Mouse (Mus musculus): ENCODE data around the gene Atp1b2. TPM values are rescaled to one million over a fixed set of nuclear protein-coding genes. Genes with fewer than 3 reads are reported as not detected.

The Atp1b2 gene
- total RNA-seq, 2 experiments from 2014 or later, result 403 to 438 TPM

DNA sequence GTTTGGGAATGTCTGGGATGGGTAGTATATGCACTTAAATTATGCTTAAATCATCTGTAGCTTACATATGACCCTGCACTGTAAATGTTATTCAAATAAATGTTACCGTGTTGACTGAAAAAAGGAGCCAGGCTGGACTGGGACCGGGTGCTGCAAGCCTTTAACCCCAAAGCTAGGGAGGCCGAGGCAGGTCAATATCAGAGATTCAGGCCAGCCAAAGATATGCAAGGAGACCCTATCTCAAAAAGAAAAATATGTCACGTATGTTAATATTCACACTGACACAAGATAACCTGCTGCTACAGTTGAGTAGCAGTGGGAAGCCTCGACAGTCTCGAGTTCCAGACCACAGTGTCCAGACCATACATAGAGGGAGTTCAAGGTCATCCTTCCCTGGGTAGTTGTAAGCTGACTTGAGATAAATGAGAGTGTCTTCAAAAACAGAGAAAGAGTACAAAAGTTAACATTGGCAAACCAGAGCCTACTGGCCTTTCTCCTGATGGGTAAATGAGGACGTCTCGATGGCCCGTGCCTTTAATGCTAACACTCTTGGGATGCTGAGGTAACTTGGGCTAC, 23.4 kb downstream of the Atp1b2 start:
- no peak for DNase-seq (ENCODE audit: low spot score in 2 of 2)
- intact Hi-C loops (cut with DNase I), result loop anchor here (5.0 kb wide), 1 partner anchor 80 kb away; the partner anchor contains the start of gene Mpdu1

GRCm38 (mm10) chr11:69581814-69582213, 23.9 kb downstream of the Atp1b2 start:
- DNase-seq (ENCODE audit: low spot score in 2 of 2), result no peak
- intact Hi-C loops (cut with DNase I), result loop anchor here (2.0 to 5.0 kb wide), 2 partner anchors 23 to 80 kb away; partner anchors contain the start of genes Atp1b2 and Mpdu1

DNA sequence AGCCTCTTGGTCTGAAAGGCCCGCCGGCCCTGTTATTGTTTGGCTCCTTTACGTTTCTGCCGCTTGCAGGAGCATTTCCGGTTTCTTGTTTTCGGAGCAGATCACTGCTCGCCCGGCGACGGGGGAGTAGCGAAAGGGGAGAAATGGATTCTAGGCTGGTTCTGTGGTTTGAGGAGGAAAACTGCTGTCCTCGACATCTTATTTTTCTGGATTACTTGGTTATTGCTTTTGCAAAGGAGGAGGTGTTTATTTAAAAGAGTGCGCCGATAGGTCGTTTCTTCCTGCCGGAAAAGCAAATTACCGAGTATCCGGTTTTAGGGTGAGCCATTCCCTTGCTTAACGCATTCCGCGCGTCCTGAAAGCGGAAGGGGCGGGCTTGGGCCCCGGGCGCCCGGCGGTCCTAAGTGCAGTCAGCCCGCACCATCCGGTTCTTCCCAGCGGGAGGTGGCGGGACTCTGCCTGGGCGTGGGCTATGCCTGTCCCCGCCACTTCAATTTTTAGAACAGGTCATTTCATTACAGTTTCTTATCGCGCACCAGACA, 24.5 kb downstream of the Atp1b2 start:
- DNase-seq (ENCODE audit: low spot score in 2 of 2), result peak; percentile 92 to 96
- intact Hi-C loops (cut with DNase I), result loop anchor here (2.0 to 5.0 kb wide), 2 partner anchors 24 to 81 kb away; partner anchors contain the start of genes Atp1b2 and Mpdu1

- DNase-seq (ENCODE audit: low spot score in 2 of 2), result no peak
- intact Hi-C loops (cut with DNase I), result loop anchor here (2.0 to 5.0 kb wide), 2 partner anchors 24 to 82 kb away; partner anchors contain the start of genes Atp1b2 and Mpdu1
Measured at GRCm38 (mm10) chr11:69580572-69581146, 25.1 kb downstream of the Atp1b2 start.

DNA sequence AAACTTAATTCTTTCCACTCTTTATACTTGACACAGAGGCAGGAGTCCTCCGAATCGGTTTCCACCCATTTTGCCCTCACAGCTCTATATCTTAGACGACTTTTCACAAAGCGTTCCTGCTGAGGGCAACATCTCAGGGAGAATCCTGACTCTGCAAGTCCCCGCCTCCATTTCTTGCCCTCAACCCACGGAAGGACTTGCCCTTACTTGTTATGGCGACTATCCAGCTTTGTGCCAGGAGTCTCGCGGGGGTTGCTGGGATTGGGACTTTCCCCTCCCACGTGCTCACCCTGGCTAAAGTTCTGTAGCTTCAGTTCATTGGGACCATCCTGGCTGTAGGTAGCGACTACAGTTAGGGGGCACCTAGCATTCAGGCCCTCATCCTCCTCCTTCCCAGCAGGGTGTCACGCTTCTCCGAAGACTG, 25.6 kb downstream of the Atp1b2 start, which contains the start of the genes Wrap53 and Trp53:
Gene Wrap53 (minus strand): TSS at position 165 of the 424 bp plus-strand sequence.
Gene Trp53 (plus strand): TSS at position 269 of the 424 bp plus-strand sequence.
- intact Hi-C loops (cut with DNase I), result loop anchor here (2.0 to 5.0 kb wide), 2 partner anchors 25 to 82 kb away; partner anchors contain the start of genes Atp1b2 and Mpdu1

GRCm38 (mm10) chr11:69579128-69580017, 26.4 kb downstream of the Atp1b2 start:
- intact Hi-C loops (cut with DNase I), result loop anchor here (1.0 to 5.0 kb wide), 6 partner anchors 25 to 182 kb away; partner anchors contain the start of genes Atp1b2, Cyb5d1, Mpdu1 and Naa38
- peak; percentile 98 to 99 for DNase-seq (ENCODE audit: low spot score in 2 of 2)

More for the DNA sequence above, 25.6 kb downstream of the Atp1b2 start, which contains the start of the genes Wrap53 and Trp53:
- DNase-seq (ENCODE audit: low spot score in 2 of 2), result peak; percentile 87 to 95

GRCm38 (mm10) chr11:69578301-69578700, 27.4 kb downstream of the Atp1b2 start:
- no peak for DNase-seq (ENCODE audit: low spot score in 2 of 2)
- intact Hi-C loops (cut with DNase I), result loop anchor here (5.0 kb wide), 2 partner anchors 46 to 181 kb away; partner anchors contain the start of genes Cyb5d1, Naa38 and Tmem88

- intact Hi-C loops (cut with DNase I), result loop anchor here (5.0 kb wide), 2 partner anchors 44 to 179 kb away; partner anchors contain the start of genes Cyb5d1, Naa38 and Tmem88
- DNase-seq (ENCODE audit: low spot score in 2 of 2), result no peak
Measured at GRCm38 (mm10) chr11:69576307-69576706, 29.4 kb downstream of the Atp1b2 start.

DNA sequence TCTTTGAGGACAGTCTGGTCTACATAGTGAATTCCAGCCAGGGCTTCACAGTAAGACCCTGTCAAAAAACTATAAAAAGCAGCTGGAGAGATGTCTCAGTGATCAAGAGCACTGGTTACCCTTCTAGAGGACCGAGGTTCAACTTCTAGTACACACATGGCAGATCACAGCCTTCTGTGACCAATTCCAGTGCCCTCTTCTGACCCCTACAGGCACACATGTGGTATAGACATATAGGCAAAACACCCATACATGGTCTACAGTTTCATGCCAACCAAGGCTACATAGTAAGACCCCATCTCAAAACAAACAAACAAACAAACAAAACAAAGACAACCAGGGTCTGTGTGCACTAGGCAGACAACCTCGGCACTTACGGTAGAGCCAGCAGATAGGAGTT, 30.5 kb downstream of the Atp1b2 start:
- no peak for DNase-seq (ENCODE audit: low spot score in 2 of 2)
- intact Hi-C loops (cut with DNase I), result loop anchor here (5.0 kb wide), 2 partner anchors 43 to 178 kb away; partner anchors contain the start of genes Cyb5d1, Naa38 and Tmem88

DNA sequence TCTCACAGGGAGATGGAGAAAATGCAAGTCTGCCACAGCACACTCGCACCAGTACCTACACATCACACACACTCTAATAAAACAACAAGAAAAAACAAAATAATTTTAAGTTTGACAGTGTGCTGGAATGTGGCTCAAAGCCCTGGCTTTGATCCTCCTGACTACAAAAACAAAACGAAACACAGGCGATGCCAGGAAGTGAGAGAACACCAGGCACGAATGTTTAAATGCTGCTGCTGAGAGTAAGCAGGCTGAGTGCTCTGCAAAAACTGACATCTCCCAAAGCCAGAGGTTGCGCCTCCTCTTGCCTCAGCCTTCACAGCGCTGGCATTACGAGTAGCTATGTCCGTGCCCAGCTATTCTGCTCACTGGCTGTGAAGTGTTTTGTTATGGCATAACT, 40.6 kb downstream of the Atp1b2 start:
- intact Hi-C loops (cut with DNase I), result no loop called here
- DNase-seq (ENCODE audit: low spot score in 2 of 2), result no peak

DNA sequence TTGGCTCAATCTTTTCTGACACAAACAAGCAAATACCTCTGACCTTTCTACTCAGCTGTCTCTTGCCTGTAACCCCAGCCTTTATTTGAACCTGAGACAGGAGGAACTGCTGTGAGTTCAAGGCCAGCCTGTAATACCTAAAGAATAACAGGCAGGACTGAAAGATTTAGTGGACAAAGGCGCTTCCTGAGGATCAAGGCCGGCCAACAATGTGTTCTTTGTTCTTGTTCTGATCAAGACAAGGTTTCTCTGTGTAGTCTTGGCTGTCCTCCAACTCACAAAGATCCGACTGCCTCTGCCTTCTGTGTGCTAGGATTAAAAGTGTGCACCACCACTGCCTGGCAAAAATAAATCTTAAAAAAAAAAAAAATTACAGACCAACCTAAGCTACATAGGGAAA, 41.4 kb downstream of the Atp1b2 start:
- DNase-seq (ENCODE audit: low spot score in 2 of 2), result no peak
- intact Hi-C loops (cut with DNase I), result no loop called here

DNA sequence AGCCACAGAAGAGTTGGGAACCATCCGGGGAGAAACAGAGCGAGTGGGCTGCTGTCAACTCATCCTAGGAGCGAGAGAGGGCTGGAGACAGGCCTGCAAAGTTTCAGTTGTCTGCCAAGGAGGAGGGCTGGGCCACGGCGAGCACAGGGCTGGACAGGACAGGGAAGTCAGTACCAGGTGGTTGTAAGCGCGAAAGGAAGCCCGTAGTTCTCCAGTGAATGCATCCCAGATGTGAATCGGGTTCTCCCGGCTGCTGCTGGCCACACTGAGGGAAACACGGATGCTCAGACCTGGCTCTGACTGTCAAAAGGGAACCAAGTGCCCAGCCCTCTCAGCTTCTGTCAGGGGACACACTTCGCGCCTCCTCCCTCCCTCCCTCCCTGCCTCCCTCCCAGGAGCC, 42.4 kb downstream of the Atp1b2 start:
- intact Hi-C loops (cut with DNase I), result no loop called here
- DNase-seq (ENCODE audit: low spot score in 2 of 2), result no peak

- intact Hi-C loops (cut with DNase I), result no loop called here
Measured at GRCm38 (mm10) chr11:69560896-69561854, 44.6 kb downstream of the Atp1b2 start.

GRCm38 (mm10) chr11:69559851-69560765, 45.6 kb downstream of the Atp1b2 start, which contains the start of gene Efnb3:
Gene Efnb3 (minus strand): TSS chr11:69560205.
- DNase-seq (ENCODE audit: low spot score in 2 of 2), result no peak
- intact Hi-C loops (cut with DNase I), result no loop called here

More at GRCm38 (mm10) chr11:69560896-69561854, 44.6 kb downstream of the Atp1b2 start:
- DNase-seq (ENCODE audit: low spot score in 2 of 2), result no peak

DNA sequence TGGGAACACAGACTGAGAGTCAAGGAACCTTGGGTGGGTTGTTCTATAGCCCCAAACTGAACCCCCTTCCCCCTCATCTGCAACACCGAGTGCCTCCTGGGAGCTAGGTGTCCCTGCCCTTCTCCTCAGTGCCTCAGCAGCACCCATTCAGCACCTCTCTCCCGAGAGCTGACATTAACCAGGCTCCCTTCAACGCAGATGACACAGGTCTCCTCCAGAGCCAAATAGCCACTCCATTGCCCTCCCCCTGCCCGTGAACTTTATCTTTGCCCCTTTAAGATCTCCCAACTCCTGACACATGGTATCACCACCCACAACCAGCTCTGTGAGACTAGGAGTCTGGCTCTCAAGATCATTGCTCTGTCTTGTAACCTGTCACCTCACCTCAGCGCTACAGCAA, 46.6 kb downstream of the Atp1b2 start:
- no peak for DNase-seq (ENCODE audit: low spot score in 2 of 2)
- intact Hi-C loops (cut with DNase I), result no loop called here

- no peak for DNase-seq (ENCODE audit: low spot score in 2 of 2)
- intact Hi-C loops (cut with DNase I), result no loop called here
Measured at GRCm38 (mm10) chr11:69558756-69559155, 47.0 kb downstream of the Atp1b2 start.

- intact Hi-C loops (cut with DNase I), result no loop called here
- DNase-seq (ENCODE audit: low spot score in 2 of 2), result peak in 1 of 2 experiments; percentile 72
Measured at GRCm38 (mm10) chr11:69557381-69557958, 48.3 kb downstream of the Atp1b2 start.
